Mouse (Mus musculus) erythroblast, embryonic 14.5 days (primary cell): ENCODE measurements around the gene Cacna1d. TPM values are rescaled to one million over a fixed set of nuclear protein-coding genes. Genes with fewer than 3 reads are reported as not detected.

Experiments used
- H3K27me3 ChIP-seq: 2 replicates; pipeline ENCODE4 v1.6.1; 2012; ENCODE audit warnings: inconsistent platforms; ENCODE audit not compliant: control insufficient read depth
- H3K36me3 ChIP-seq: 2 replicates; pipeline ENCODE4 v1.6.1; 2012; ENCODE audit warnings: mild to moderate bottlenecking, inconsistent platforms; ENCODE audit not compliant: control insufficient read depth
- H3K4me1 ChIP-seq: 2 replicates; pipeline ENCODE4 v1.6.1; 2012; ENCODE audit warnings: inconsistent platforms; ENCODE audit not compliant: control insufficient read depth
- H3K4me3 ChIP-seq: replicated peaks from 2 replicates; pipeline ENCODE3; 2012; ENCODE audit warnings: moderate library complexity, mild to moderate bottlenecking, inconsistent platforms
- H3K9me3 ChIP-seq: 2 replicates; pipeline ENCODE4 v1.6.1; 2012; ENCODE audit warnings: low read length, inconsistent platforms, mixed read lengths; ENCODE audit not compliant: control insufficient read depth
- GATA1 ChIP-seq: IDR thresholded peaks from 2 replicates; pipeline ENCODE4 v1.6.1; 2012; ENCODE audit warnings: low read length, inconsistent platforms, mixed read lengths
- TAL1 ChIP-seq: IDR thresholded peaks from 3 replicates; pipeline ENCODE4 v1.6.1; 2012; ENCODE audit warnings: low read length, inconsistent platforms, mixed read lengths
- polyA plus RNA-seq: library from polyadenylated mRNA; stranded (reverse); fragments of >175 nt; gene quantifications from 2 replicates; pipeline ENCODE4 v1.2.3, GENCODE M21; 2012

Gene Cacna1d
- polyA plus RNA-seq, 1 experiment, result not detected

- Histone ChIP-seq H3K36me3 (no peaks in the 10 kb centered on the region), H3K4me1 (peaks cover 4% of the 10 kb centered on the region), H3K4me3 (no peak overlapping the region), H3K9me3 (no peaks in the 10 kb centered on the region), H3K27me3 (0 out of 2 replicates have a peak, but pooled peaks cover 2% of the 10 kb centered on the region)
- no peak for TF ChIP-seq TAL1
- TF ChIP-seq GATA1, result no peak
Observed at GRCm38 (mm10) chr14:30474416-30474815, 16.8 kb downstream of the Cacna1d start.

- no peaks in the 10 kb centered on the region for H3K4me1 ChIP-seq
- no peak overlapping the region for H3K4me3 ChIP-seq
- TF ChIP-seq GATA1 (no peak), TAL1 (no peak)
- no peaks in the 10 kb centered on the region for H3K36me3 ChIP-seq
- 0 out of 2 replicates have a peak, but pooled peaks cover 4% of the 10 kb centered on the region for H3K27me3 ChIP-seq
- H3K9me3 ChIP-seq, result no peaks in the 10 kb centered on the region
Observed at GRCm38 (mm10) chr14:30473605-30474004, 17.6 kb downstream of the Cacna1d start.

GRCm38 (mm10) chr14:30463312-30463711, 27.9 kb downstream of the Cacna1d start:
- Histone ChIP-seq H3K36me3 (no peaks in the 10 kb centered on the region), H3K27me3 (no peaks in the 10 kb centered on the region; the same call in 1 of the 2 replicates), H3K4me3 (no peak overlapping the region), H3K4me1 (no peaks in the 10 kb centered on the region), H3K9me3 (no peaks in the 10 kb centered on the region)
- TF ChIP-seq GATA1 (no peak), TAL1 (no peak)

- H3K27me3 ChIP-seq, result peaks cover 9% of the 10 kb centered on the region
- no peaks in the 10 kb centered on the region for H3K4me1 ChIP-seq
- H3K36me3 ChIP-seq, result no peaks in the 10 kb centered on the region
- TF ChIP-seq GATA1, result no peak
- no peak for TF ChIP-seq TAL1
- no peak overlapping the region for H3K4me3 ChIP-seq
- H3K9me3 ChIP-seq, result no peaks in the 10 kb centered on the region
Observed at GRCm38 (mm10) chr14:30459891-30460523, 31.2 kb downstream of the Cacna1d start.

GRCm38 (mm10) chr14:30458820-30459219, 32.4 kb downstream of the Cacna1d start:
- H3K4me1 ChIP-seq, result no peaks in the 10 kb centered on the region
- no peak for TF ChIP-seq TAL1
- TF ChIP-seq GATA1, result no peak
- peaks cover 9% of the 10 kb centered on the region for H3K27me3 ChIP-seq
- H3K9me3 ChIP-seq, result no peaks in the 10 kb centered on the region
- no peak overlapping the region for H3K4me3 ChIP-seq
- no peaks in the 10 kb centered on the region for H3K36me3 ChIP-seq

- H3K4me3 ChIP-seq, result no peak overlapping the region
Observed at GRCm38 (mm10) chr14:30457897-30458296, 33.4 kb downstream of the Cacna1d start.

GRCm38 (mm10) chr14:30457436-30457835, 33.8 kb downstream of the Cacna1d start:
- H3K4me3 ChIP-seq, result no peak overlapping the region
- H3K36me3 ChIP-seq, result no peaks in the 10 kb centered on the region
- H3K4me1 ChIP-seq, result no peaks in the 10 kb centered on the region
- peaks cover 9% of the 10 kb centered on the region for H3K27me3 ChIP-seq
- no peak for TF ChIP-seq GATA1
- TF ChIP-seq TAL1, result no peak
- no peaks in the 10 kb centered on the region for H3K9me3 ChIP-seq

More at GRCm38 (mm10) chr14:30457897-30458296, 33.4 kb downstream of the Cacna1d start:
- Histone ChIP-seq H3K36me3 (no peaks in the 10 kb centered on the region), H3K4me1 (no peaks in the 10 kb centered on the region), H3K9me3 (no peaks in the 10 kb centered on the region), H3K27me3 (peaks cover 9% of the 10 kb centered on the region)
- TF ChIP-seq TAL1, result no peak
- TF ChIP-seq GATA1, result no peak

- no peak overlapping the region for H3K4me3 ChIP-seq
- TF ChIP-seq GATA1, result no peak
- no peak for TF ChIP-seq TAL1
- H3K27me3 ChIP-seq, result peaks cover 9% of the 10 kb centered on the region
- no peaks in the 10 kb centered on the region for H3K36me3 ChIP-seq
- no peaks in the 10 kb centered on the region for H3K4me1 ChIP-seq
- H3K9me3 ChIP-seq, result no peaks in the 10 kb centered on the region
Observed at GRCm38 (mm10) chr14:30455801-30456595, 35.3 kb downstream of the Cacna1d start.

GRCm38 (mm10) chr14:30439915-30440314, 51.3 kb downstream of the Cacna1d start:
- no peak overlapping the region for H3K4me3 ChIP-seq
- H3K4me1 ChIP-seq, result no peaks in the 10 kb centered on the region
- no peaks in the 10 kb centered on the region for H3K36me3 ChIP-seq
- TF ChIP-seq GATA1, result no peak
- TF ChIP-seq TAL1, result no peak
- no peaks in the 10 kb centered on the region for H3K9me3 ChIP-seq
- no peaks in the 10 kb centered on the region for H3K27me3 ChIP-seq
